1 mouse cellular context compared by ENCODE assay signal in the genomic region with DNA sequence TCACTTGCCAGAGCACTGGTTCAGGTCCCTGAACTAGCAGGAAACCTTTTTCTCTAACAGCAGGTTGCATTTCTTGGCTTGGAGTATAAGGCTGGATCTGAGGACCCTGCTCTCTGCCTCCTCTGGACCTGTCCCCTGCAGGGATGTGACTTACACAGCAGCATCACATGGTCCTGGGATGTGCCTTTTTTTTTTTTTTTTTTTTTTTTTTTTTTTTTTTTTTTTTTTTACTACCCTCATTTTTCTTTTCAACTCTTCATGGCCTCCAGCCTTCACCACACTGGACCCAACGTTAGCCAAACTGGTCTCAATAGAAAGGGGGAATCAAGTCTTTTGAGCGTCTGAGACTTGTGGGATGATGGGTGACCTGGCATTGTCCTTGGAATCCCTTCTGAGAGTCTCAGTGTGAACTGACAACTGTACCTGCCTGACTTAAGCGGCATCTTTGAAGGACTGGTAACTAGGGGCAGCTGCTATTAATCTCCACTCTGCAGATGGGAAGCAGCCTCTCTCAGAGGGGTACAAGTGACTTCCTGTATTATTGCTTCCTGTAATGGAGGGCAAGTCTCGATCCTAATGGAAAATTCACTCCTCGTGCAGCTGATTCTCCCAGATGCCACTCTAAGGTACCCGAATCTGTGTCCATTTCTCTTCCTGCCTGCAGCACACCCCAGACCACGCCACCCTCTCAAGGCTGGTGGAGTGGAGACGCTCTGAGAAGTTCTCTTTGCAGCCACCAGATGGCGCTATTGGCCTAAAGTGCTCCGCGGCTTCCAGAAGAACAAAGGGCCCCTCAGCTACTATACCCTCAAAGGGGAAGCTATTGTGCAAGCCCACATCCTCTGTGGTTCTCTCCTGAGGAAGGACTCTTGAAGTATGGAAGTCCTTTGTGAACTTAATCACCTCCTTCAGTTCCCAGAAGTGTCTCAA.
TF ChIP-seq lines count a peak whose summit lies in the region.

No protein-coding gene starts in this region.

TF ChIP-seq in C2C12, 6 proteins besides CTCF, POLR2A, EP300 and RAD21:
- TF ChIP-seq MYOG (IDR thresholded peaks at IDR 0.05; ENCODE audit: control insufficient read depth, extremely low read depth, insufficient read length) (no peak), CEBPB (IDR thresholded peaks at IDR 0.05; ENCODE audit: low read depth) (peak; percentile 89), USF1 (IDR thresholded peaks at IDR 0.05; ENCODE audit: low read depth) (no peak)
